Mouse (Mus musculus): ENCODE measurements around the gene Qpctl. TPM values are rescaled to one million over a fixed set of nuclear protein-coding genes. Genes with fewer than 3 reads are reported as not detected.
"Not testable (repeated sequence)": the region's sequence is repeated elsewhere in the genome, so short reads cannot be mapped to it uniquely, and the experiment has no call there.

Gene Qpctl
- polyA plus RNA-seq, 1 experiment from 2014 or later: 20.0 TPM

- H3K4me1 ChIP-seq (ENCODE audit: control insufficient read depth, insufficient read depth, low read length): peaks cover 11% of the 10 kb centered on the region
- no peaks in the 10 kb centered on the region for H3K9me3 ChIP-seq (ENCODE audit: control insufficient read depth, low read length)
- H3K9ac ChIP-seq (replicated peaks; ENCODE audit: low read length): no peak overlapping the region
- H3K27ac ChIP-seq (replicated peaks; ENCODE audit: low read depth, low read length): no peak overlapping the region
- DNase-seq (no peak), ATAC-seq (ENCODE audit: low FRiP score, low TSS enrichment) (no peak)
- H3K4me2 ChIP-seq (ENCODE audit: low read length): peak overlapping the region; percentile 63
- H3K4me3 ChIP-seq (replicated peaks; ENCODE audit: low read depth, low read length): no peak overlapping the region; the same call in 1 of the 2 replicates
- H3K36me3 ChIP-seq (ENCODE audit: control insufficient read depth, insufficient read depth, low read length): peaks cover 9% of the 10 kb centered on the region; the same call in 1 of the 2 replicates
- peaks cover 11% of the 10 kb centered on the region for H3K27me3 ChIP-seq (ENCODE audit: control insufficient read depth, insufficient read depth, low read length)
- WGBS: 13% methylated on average over 18 of the region's 18 CpGs
Measured at GRCm38 (mm10) chr7:19159411-19159810, 10.3 kb upstream of the Qpctl start.

GRCm38 (mm10) chr7:19158601-19159000 is 9.5 kb upstream of the Qpctl start:
- H3K36me3 ChIP-seq (ENCODE audit: control insufficient read depth, insufficient read depth, low read length): peaks cover 17% of the 10 kb centered on the region
- H3K27ac ChIP-seq (replicated peaks; ENCODE audit: low read depth, low read length): no peak overlapping the region
- peaks cover 11% of the 10 kb centered on the region for H3K27me3 ChIP-seq (ENCODE audit: control insufficient read depth, insufficient read depth, low read length)
- WGBS: 73% methylated on average over 11 of the region's 11 CpGs
- H3K4me3 ChIP-seq (replicated peaks; ENCODE audit: low read depth, low read length): no peak overlapping the region
- H3K9ac ChIP-seq (replicated peaks; ENCODE audit: low read length): no peak overlapping the region
- no peak overlapping the region for H3K4me2 ChIP-seq (ENCODE audit: low read length)
- no peaks in the 10 kb centered on the region for H3K9me3 ChIP-seq (ENCODE audit: control insufficient read depth, low read length)
- H3K4me1 ChIP-seq (ENCODE audit: control insufficient read depth, insufficient read depth, low read length): peaks cover 10% of the 10 kb centered on the region
- DNase-seq (no peak), ATAC-seq (ENCODE audit: low FRiP score, low TSS enrichment) (no peak)

- Histone ChIP-seq H3K4me3 (replicated peaks; ENCODE audit: low read depth, low read length) (peak overlapping the region; percentile 5), H3K27ac (replicated peaks; ENCODE audit: low read depth, low read length) (peak overlapping the region; percentile 78), H3K9me3 (ENCODE audit: control insufficient read depth, low read length) (no peaks in the 10 kb centered on the region), H3K4me1 (ENCODE audit: control insufficient read depth, insufficient read depth, low read length) (peaks cover 10% of the 10 kb centered on the region), H3K27me3 (ENCODE audit: control insufficient read depth, insufficient read depth, low read length) (peaks cover 11% of the 10 kb centered on the region), H3K4me2 (ENCODE audit: low read length) (peak overlapping the region; percentile 44), H3K9ac (replicated peaks; ENCODE audit: low read length) (peak overlapping the region; percentile 27), H3K36me3 (ENCODE audit: control insufficient read depth, insufficient read depth, low read length) (peaks cover 28% of the 10 kb centered on the region)
- ATAC-seq (ENCODE audit: low FRiP score, low TSS enrichment) (peak; percentile 74), DNase-seq (peak; percentile 92)
- WGBS: 6% methylated on average over 30 of the region's 30 CpGs
Measured at GRCm38 (mm10) chr7:19157160-19157800, 8.2 kb upstream of the Qpctl start.

- Histone ChIP-seq H3K9ac (replicated peaks; ENCODE audit: low read length) (no peak overlapping the region), H3K4me1 (ENCODE audit: control insufficient read depth, insufficient read depth, low read length) (peaks cover 10% of the 10 kb centered on the region), H3K4me2 (ENCODE audit: low read length) (no peak overlapping the region), H3K9me3 (ENCODE audit: control insufficient read depth, low read length) (no peaks in the 10 kb centered on the region), H3K36me3 (ENCODE audit: control insufficient read depth, insufficient read depth, low read length) (peaks cover 39% of the 10 kb centered on the region), H3K4me3 (replicated peaks; ENCODE audit: low read depth, low read length) (no peak overlapping the region), H3K27me3 (ENCODE audit: control insufficient read depth, insufficient read depth, low read length) (peaks cover 11% of the 10 kb centered on the region), H3K27ac (replicated peaks; ENCODE audit: low read depth, low read length) (no peak overlapping the region)
- no peak for ATAC-seq (ENCODE audit: low FRiP score, low TSS enrichment)
- DNase-seq: no peak
- 58% methylated on average over 13 of the region's 13 CpGs for WGBS
Measured at GRCm38 (mm10) chr7:19155825-19156475, 6.9 kb upstream of the Qpctl start.

- Histone ChIP-seq H3K36me3 (ENCODE audit: control insufficient read depth, insufficient read depth, low read length) (peaks cover 39% of the 10 kb centered on the region), H3K4me1 (ENCODE audit: control insufficient read depth, insufficient read depth, low read length) (peaks cover 11% of the 10 kb centered on the region), H3K9me3 (ENCODE audit: control insufficient read depth, low read length) (no peaks in the 10 kb centered on the region), H3K4me2 (ENCODE audit: low read length) (no peak overlapping the region), H3K27me3 (ENCODE audit: control insufficient read depth, insufficient read depth, low read length) (peaks cover 7% of the 10 kb centered on the region), H3K27ac (replicated peaks; ENCODE audit: low read depth, low read length) (no peak overlapping the region), H3K4me3 (replicated peaks; ENCODE audit: low read depth, low read length) (no peak overlapping the region), H3K9ac (replicated peaks; ENCODE audit: low read length) (no peak overlapping the region)
- WGBS: 83% methylated on average over 8 of the region's 8 CpGs
- no peak for DNase-seq
- ATAC-seq (ENCODE audit: low FRiP score, low TSS enrichment): no peak
Measured at GRCm38 (mm10) chr7:19154796-19155195, 5.7 kb upstream of the Qpctl start.

DNA sequence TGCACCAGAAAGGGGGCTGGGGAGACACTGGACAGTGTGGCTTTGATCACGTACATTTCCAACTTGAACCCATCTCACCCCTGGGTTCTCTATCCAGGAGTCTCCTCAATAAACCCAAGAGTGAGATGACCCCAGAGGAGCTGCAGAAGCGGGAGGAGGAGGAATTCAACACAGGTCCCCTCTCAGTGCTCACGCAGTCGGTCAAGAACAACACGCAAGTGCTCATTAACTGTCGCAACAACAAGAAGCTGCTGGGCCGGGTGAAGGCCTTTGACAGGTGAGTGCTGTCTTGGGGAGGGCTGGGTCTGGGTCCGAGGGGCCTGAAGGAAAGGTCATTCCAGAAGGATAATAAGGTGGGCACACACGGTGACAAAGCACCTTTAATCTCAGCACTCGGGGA is 2.0 kb upstream of the Qpctl start:
- ATAC-seq (ENCODE audit: low FRiP score, low TSS enrichment): not testable (repeated sequence)
- peaks cover 17% of the 10 kb centered on the region for H3K4me1 ChIP-seq (ENCODE audit: control insufficient read depth, insufficient read depth, low read length)

DNA sequence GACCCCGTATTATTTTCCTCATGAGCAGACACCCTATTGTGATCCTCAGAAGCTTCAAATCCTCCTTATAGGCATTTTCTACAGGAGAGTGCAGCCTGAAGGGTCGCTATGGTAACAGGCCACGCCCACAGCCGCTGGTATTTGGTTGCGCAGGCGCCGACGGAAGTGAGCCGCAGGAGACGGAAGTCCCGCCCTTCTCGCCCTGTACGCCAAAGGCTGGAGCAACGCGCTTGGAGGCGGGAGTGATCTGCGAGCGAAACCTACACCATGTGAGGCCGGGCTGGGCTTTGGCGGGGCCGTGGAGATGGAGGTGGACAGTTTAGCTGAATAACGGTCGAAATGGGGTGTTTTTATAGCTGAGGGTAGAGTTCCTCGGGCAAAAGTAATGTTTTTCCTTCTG is 535 bp upstream of the Qpctl start, which contains the start of gene Snrpd2:
Snrpd2 (plus strand) TSS at position 97 of the 400 bp plus-strand sequence.
- Histone ChIP-seq H3K9me3 (ENCODE audit: control insufficient read depth, low read length) (no peaks in the 10 kb centered on the region), H3K9ac (replicated peaks; ENCODE audit: low read length) (peak within 1 kb of the TSS; percentile 63), H3K36me3 (ENCODE audit: control insufficient read depth, insufficient read depth, low read length) (peaks cover 39% of the 10 kb centered on the region), H3K4me3 (replicated peaks; ENCODE audit: low read depth, low read length) (peak within 1 kb of the TSS; percentile 68), H3K27ac (replicated peaks; ENCODE audit: low read depth, low read length) (peak within 1 kb of the TSS; percentile 85), H3K4me2 (ENCODE audit: low read length) (peak within 1 kb of the TSS; percentile 80), H3K27me3 (ENCODE audit: control insufficient read depth, insufficient read depth, low read length) (no peaks in the 10 kb centered on the region), H3K4me1 (ENCODE audit: control insufficient read depth, insufficient read depth, low read length) (peaks cover 17% of the 10 kb centered on the region)
- peak; percentile 99 for DNase-seq
- peak; percentile 93 for ATAC-seq (ENCODE audit: low FRiP score, low TSS enrichment)
- WGBS: under 1% methylated on average over 24 of the region's 24 CpGs

More for the DNA sequence above, 2.0 kb upstream of the Qpctl start:
- not testable (repeated sequence) for H3K9ac ChIP-seq (replicated peaks; ENCODE audit: low read length); H3K27me3 ChIP-seq (ENCODE audit: control insufficient read depth, insufficient read depth, low read length); H3K27ac ChIP-seq (replicated peaks; ENCODE audit: low read depth, low read length); DNase-seq; H3K4me2 ChIP-seq (ENCODE audit: low read length); H3K9me3 ChIP-seq (ENCODE audit: control insufficient read depth, low read length); H3K4me3 ChIP-seq (replicated peaks; ENCODE audit: low read depth, low read length)
- H3K36me3 ChIP-seq (ENCODE audit: control insufficient read depth, insufficient read depth, low read length): peaks cover 39% of the 10 kb centered on the region
- 93% methylated on average over 10 of the region's 10 CpGs for WGBS

- no peak for ATAC-seq (ENCODE audit: low FRiP score, low TSS enrichment)
- peaks cover 26% of the 10 kb centered on the region for H3K36me3 ChIP-seq (ENCODE audit: control insufficient read depth, insufficient read depth, low read length)
Measured at GRCm38 (mm10) chr7:19148180-19148874, 764 bp downstream of the Qpctl start.

More at GRCm38 (mm10) chr7:19148180-19148874, 764 bp downstream of the Qpctl start:
- peak overlapping the region; percentile 85 for H3K27ac ChIP-seq (replicated peaks; ENCODE audit: low read depth, low read length)
- DNase-seq: no peak
- 11% methylated on average over 20 of the region's 20 CpGs for WGBS
- H3K9me3 ChIP-seq (ENCODE audit: control insufficient read depth, low read length): no peaks in the 10 kb centered on the region
- H3K4me1 ChIP-seq (ENCODE audit: control insufficient read depth, insufficient read depth, low read length): peaks cover 17% of the 10 kb centered on the region
- H3K4me2 ChIP-seq (ENCODE audit: low read length): peak overlapping the region; percentile 80
- H3K4me3 ChIP-seq (replicated peaks; ENCODE audit: low read depth, low read length): peak overlapping the region; percentile 68
- H3K27me3 ChIP-seq (ENCODE audit: control insufficient read depth, insufficient read depth, low read length): no peaks in the 10 kb centered on the region
- peak overlapping the region; percentile 63 for H3K9ac ChIP-seq (replicated peaks; ENCODE audit: low read length)

Data from midbrain, embryonic 14.5 days (tissue).